Mouse (Mus musculus) mouse embryonic stem cell (cell line): Measurements from ENCODE around the gene Fry.
"Not testable (repeated sequence)": the region's sequence is repeated elsewhere in the genome, so short reads cannot be mapped to it uniquely, and the experiment has no call there.

ENCODE experiments used
- in situ Hi-C, 2 experiments: fragments of 300-500 bp; cut with MboI; formaldehyde crosslinking; loops; 1 replicate in 1 of 2; 3 replicates in 1 of 2; pipeline ENCODE4 v1.14.3; 2019 to 2020; ENCODE audit warnings: low sequenced_read_pairs in 2 of 2, low pct_unique_long_range_greater_than_20kb in 1 of 2, mixed read lengths in 1 of 2; ENCODE audit not compliant: unreplicated experiment in 1 of 2

The Fry gene

DNA sequence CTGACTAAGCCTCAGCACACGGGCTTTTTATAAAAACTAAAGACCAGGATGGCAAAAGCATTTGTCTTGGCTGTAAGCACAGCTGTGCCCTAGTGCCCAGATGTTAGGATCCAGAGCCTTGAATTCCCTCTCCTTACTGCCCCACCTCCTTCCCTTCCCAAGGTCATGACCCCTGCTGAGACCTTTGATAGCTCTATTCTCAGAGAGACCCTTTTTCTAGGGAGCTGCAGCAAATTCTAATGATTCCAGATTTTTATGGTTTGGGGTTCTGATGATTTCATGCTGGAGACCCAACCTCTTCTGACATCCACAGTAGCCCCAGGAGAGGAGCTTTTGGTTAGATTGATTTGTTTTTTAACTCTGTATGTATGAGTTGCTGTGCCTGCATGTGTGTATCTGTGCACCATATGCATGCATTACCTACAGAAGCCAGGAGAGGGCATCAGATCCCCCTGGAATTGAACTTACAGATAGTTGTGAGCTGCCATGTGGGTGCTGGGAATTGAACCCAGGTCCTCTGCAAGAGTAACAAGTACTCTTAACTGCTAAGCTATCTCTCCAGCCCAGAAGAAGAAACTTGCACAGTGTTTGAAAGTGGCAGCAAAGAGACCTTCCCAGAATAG is 333.7 kb downstream of the Fry start:
- in situ Hi-C loops, result no loop called here

DNA sequence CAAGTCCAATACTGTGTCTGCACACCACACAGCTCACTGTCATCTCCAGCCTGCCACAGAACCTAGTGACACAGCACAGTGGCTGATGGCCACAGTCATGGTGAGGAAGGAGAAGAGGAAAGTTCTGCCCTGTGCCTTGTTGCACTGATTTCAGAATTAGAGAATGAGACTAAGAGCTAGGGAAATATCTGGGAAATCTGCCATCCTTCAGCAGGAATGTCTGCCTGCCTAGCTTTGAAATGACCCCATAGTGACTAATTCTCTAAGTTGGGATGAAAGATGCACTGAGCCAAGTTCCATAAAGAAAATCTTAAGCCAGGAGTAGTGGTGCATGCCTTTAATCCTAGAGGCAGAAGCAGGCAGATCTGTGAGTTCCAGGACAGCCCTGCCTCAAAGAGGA is 334.2 kb downstream of the Fry start:
- in situ Hi-C loops, result no loop called here

DNA sequence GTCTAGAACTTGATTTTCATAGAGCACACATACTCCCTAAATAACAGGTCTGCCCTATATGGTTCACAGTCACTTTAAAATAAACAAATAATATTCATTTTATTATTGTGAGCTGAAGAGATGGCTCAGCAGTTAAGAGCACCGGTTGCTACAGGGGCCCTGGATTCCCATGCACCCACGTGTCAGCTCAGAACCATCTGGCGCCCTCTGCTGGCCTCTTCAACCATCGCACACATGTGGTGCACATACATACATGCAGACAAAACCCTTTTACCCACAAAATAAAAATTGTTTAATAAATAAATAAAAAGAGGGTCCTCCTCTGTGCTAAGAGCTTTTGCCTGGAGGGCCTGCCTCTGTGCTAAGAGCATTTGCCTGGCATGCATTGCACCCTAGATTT is 335.0 kb downstream of the Fry start:
- in situ Hi-C loops, result no loop called here

DNA sequence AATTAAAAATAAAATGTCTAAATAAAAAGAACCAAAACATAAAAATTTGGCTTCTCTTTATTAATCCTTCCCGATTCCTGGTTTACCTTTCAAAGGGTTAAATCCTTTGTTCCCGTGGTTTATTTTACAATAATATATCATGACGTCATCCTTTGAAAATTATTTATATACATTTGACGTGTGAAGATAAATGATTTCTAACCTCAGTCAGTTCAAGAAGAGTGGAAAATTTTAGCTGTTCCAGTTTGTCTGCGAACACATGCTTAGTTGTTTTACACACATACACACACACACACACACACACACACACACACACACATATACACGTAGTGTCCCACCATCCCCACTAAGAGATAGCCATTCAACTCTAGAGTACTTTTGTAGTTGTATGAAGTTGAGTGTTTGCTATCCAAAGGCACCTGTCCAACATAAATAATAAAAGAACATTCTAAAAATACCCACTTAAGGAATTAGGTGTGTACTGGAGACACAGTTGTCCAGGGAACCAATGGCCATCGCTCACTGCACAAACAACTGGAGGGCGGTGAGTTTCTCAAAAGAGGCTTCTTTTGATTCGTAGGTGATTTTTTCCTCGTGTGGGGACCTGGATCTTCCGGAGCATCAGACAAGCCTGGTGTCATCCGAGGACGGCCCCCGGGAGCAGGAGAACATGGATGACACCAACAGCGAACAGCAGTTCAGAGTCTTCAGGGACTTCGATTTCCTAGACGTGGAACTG is 338.9 kb downstream of the Fry start:
- in situ Hi-C loops, result no loop called here

DNA sequence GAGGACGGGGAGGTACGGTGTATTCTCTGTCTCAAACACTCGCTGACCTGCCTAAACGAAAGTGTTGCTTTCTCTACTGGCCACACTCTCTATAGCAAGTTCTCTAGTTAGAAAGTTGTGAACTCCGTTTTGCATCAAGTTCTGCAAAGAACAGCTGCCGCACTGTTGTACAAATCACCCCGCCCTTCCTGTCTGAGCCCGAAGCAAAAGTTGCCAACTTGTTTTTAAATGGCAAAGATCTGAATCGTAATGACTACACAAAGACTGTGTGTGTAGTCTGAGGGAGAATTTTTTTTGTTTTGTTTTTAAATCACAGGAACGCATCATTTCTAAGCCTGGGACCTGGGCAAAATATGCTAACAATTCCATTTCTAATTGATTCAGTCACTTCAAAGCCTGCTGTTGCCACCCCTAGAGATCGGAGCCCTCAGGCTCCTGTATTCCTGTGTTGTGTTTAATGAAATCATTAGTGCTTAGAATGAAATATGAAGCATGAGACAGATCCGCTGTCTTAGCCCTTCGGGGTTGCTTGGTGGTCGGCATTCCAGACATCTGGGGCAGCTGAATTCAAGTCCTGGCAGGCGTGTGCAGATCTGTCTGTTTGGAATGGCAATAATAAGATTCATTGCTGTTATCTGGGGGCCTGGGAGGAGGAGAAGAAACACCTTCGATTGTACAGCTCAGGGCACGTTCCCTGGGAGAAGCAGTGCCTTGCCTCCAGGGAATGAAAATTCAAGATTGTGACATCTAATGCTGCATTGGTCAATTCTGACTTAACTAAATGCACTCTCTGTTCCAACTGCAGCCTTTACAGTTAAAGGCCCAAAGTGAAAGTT is 339.7 kb downstream of the Fry start:
- in situ Hi-C loops, result no loop called here

DNA sequence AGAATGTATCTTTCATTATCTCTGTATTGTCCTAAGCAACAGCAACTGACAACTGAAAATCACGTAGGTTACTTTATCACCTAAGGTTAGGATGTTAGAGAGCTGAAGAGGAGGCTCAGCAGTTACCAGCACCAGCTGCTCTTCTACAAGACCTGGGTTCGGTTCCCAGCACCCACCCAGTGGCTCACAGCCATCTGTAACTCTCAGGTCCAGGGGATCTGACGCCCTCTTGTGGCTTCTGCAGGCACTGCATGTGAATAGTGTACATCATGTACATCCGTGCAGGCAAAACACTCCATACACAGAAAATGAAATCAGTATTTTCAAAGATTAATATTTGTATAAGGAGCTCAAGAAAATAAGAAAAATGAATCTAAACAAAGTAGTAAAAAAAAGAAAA is 341.4 kb downstream of the Fry start:
- in situ Hi-C loops, result no loop called here

DNA sequence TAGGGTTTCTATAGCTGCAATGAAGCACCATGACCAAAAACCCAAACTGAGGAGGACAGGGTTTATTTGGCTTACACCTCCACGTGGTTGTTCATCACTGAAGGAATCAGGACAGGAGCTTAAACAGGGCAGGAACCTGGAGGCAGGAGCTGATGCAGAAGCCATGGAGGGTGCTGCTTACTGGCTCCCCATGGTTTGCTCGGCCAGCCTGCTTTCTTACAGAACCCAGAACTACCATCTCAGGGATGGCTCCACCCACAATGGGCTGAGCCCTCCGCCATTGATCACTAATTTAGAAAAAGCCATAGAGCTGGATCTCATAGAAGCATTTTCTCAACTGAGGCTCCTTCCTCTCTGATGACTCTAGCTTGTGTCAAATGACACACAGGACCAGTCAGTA is 346.3 kb downstream of the Fry start:
- in situ Hi-C loops, result no loop called here

DNA sequence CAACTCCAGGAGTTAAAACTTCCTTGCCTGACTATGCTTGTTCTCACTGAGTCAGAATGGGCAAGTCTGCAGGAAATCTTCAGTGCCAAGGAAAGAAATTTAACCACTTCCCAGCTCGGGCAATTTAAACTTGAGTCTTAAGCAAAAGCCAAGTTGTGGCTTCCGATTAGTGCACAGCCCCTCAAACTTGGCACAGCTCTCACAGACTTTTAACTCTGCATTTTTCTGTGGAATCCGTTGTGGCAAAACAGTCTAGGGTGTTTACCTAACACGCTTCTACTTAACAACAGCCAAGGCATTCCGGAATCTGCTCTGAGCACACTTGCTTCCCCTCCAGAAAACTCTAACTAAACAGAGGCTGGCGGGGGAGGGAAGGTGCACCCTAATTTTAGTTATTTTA is 346.8 kb downstream of the Fry start:
- in situ Hi-C loops, result no loop called here

DNA sequence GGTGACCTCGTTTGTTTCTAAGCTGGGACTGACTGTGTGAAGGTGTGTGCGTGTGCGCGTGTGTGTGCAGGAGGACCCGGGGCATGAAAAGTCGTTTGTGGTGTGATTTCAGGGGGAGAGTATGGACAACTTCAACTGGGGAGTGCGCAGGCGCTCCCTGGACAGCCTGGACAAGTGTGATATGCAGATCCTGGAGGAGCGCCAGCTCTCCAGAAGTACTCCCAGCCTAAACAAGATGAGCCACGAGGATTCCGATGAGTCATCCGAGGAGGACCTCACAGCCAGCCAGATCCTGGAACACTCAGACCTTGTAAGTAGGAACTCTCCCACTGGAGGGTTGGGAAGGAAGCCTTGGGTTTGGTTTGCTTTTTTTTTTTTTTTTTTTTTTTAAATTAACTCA is 347.7 kb downstream of the Fry start:
- in situ Hi-C loops, result no loop called here

DNA sequence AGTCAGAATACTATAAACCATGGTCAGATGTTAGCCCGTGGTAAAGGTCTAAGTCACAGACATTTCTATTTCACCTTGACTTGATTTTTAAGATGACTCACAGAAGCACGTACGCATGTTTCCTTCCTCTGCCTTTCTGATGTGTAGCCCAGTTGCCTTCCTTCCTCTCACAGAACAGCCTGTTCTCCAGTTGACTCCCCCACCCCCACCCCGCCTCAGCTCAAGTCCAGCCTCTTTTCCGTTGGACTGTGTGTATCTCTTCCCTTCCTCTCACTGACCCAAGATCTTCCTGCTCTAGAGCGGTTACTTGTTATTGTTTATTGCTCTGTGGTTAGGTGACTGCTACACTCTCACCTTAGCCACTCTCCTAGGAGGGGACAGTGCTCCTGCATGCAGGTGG is 350.0 kb downstream of the Fry start:
- in situ Hi-C loops, result no loop called here

DNA sequence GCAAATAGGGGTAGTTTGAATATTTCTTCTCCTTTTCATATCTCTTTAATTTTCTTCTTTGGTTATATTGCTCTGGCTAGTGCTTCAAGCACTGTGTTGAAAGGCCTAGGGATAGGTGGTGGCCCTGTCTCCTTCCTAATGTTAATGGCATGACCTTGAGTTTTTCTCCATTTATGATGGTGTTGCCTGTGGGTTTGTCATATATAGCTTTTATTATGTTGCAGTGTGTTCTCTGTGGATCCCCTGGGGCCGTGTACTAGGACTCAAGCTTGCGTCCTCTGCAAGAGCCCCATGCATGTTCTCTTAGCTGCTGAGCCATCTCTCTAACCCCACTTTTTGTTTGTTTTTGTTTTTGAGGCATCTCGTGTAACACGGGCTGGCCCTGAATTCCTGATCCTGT is 358.9 kb downstream of the Fry start:
- in situ Hi-C loops, result no loop called here

DNA sequence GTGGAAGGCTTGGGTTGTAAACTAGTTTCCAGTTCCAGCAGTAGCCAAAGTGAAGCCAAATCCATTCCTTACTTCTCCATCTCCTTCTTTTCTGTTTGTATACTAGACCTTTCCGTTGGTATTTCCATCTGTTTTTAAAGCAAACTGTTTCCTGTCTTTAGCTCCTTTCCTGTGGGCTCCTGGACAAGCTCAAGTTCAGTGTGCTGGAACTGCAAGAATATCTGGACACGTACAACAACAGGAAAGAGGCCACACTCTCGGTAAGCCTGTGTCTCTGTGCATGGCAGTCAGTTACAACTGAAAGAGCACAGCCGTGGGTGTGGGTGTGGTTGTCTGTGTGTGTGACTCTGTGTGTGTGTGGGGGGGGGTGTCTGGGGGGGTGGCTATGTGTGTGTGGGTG is 360.2 kb downstream of the Fry start:
- in situ Hi-C loops, result no loop called here

DNA sequence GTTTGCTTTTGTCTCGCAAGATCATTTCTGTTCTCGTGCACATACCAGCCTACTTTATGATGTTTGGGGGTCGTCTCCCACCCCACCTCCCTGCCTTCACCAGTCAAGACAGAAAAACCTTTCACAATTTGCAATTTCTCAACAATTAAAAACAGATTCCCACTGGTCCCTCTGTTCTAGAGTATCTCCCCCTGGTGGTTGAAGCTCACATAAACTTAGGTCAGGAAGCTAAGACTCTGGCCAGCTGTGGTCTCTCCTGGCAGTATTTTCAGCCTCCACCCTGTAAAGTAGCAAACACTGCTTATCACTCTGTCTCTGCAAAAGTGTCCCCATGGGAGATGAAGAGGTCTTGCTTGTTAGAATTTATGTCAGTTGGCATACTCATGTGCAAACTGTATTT is 366.8 kb downstream of the Fry start:
- in situ Hi-C loops, result no loop called here

DNA sequence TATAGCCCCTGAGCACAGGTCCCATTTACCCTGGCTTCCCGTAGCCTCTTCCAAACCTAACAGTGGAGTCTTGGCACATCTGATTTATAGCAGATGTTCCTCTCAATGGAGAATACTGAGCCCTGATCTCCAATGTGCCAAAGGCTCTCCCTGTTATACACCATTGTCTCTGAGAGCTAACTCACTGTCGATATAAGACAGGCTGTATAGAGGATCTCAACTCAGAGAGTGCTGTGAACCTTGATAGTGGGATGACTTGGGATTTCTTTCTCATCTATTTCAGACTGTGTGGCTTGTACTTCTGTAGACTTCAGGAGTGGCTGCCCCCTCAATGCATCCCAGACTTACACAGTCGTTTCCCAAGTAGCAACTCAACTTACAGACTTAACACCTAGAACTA is 371.8 kb downstream of the Fry start:
- in situ Hi-C loops, result no loop called here

DNA sequence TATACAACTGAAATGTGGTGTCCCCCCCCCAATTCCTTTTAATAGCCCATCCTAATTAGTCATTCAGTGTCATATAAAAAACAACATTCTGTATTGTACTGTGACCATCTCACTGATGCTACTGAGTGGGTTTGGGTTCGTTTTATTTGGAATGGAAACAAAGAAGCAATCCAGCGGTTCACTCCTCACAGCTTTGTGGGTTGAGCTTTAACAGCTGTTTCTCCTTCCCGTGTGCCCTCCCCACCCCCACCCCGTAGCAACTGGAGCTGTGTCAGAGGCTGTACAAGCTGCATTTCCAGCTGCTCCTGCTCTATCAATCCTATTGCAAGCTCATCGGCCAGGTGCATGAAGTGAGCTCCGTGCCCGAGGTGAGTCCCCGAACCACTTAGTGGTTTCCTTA is 372.4 kb downstream of the Fry start:
- in situ Hi-C loops, result no loop called here

DNA sequence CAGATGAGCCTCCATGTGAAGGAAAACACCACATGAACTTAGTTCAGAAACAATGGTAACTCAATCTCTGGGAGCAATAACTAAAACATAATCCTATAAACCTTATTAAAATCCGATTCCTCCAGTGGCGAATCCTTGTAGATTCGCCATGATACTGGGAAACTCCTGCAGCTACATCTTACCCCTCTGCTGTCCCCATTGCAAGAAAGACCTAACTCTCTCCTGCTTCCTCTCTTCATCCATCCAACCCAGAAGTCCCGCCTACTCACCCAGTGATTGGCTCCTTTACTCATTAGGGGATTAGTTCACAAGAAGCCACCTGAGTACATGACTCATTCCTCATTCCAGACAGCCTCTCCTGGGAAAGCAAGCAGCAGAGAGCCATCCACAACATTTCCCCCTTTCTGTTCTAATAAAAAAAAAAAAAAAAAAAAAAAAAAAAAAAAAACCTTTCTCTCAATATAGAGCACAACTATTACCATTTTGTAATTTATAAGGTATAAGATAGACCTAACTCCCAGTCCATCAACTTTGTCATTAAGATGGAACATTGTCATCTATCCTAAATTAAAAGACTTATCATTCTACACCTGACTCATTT is 373.2 kb downstream of the Fry start:
- in situ Hi-C loops, result not testable (repeated sequence)

DNA sequence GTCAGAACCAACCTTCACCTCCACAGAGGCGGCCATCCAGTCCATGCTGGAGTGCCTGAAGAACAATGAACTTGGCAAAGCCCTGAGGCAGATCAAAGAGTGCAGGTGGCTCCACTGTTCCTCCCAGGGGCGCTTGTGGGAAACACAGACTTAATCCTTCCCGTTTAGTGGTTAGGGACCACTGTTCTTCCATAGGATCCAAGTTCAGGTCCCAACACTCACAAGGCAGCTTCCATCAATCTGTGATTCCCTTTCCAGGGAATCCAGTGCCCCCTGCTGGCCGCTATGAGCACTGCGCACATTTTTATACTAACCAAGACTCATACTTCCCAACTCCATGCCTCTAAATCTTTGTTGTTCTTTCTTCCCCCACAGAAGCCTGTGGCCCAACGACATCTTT is 377.3 kb downstream of the Fry start:
- in situ Hi-C loops, result no loop called here

DNA sequence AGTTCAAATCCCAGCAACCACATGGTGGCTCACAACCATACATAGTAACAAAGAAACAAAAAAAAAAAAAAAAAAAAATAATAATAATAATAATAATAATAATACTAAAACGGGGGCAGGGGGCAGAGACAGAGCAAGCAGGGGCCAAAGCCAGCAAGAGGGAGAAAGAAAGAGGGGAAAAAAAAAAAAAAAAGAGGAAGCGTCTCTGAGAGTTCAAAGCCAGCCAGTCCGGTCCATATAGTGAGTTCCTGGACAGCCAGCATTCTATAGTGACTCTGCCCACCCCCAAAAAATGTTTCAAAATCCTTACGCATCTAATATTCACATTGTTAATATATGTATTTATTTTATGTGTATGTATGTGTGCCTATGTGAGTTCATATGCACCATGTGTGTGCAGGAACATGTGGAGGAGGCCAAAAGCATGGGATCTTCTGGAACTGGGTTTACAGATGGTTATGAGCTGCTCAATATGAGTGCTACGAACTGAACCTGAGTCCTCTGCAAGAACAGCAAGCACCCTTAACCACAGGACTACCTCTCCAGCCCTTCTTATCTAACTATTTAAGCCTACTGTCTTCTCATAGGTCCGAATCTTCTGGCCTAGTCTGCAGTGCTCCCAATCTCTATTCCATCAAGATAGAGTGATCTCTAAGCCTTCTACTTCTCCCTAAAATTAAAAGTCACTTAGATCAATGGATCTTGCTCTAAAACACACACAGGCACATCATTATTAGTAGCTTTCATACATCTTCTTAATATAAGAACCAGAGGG is 392.2 kb downstream of the Fry start:
- in situ Hi-C loops, result no loop called here

DNA sequence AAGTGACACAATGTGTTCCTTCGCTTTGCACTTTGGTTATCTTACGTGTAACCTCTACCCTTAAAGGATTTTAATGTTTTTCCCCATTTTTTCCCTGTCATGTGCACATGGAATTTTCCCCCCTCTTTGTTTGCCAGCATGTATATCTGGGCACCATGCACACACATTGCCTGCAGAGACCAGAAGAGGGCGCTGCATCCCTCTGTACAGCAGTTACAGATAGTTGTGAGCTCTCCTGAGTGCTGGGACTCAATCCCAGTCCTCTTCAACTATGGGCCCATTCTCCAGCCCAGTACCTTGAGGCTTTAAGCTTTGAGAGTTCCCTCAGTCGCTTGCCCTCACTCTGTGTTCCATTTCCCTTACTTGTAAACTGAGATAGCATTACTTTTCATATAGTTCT is 394.8 kb downstream of the Fry start:
- in situ Hi-C loops, result no loop called here
